Mouse (Mus musculus) limb, embryonic 12.5 days (tissue): Measurements from ENCODE around the gene 5730409E04Rik. TPM values are rescaled to one million over a fixed set of nuclear protein-coding genes. Genes with fewer than 3 reads are reported as not detected.

Experiments used
- microRNA-seq: library from miRNA; unstranded; fragments of <30 nt; microRNA quantifications from one replicate; pipeline ENCODE4, GENCODE M21; 2017
- polyA plus RNA-seq: library from polyadenylated mRNA; unstranded; fragments of >200 nt; fragmentation: Nextera tagmentation; extraction: Ambion mirVana; gene quantifications from 2 replicates; pipeline ENCODE4 v1.2.1, GENCODE M21; 2016

Gene 5730409E04Rik
- polyA plus RNA-seq, 1 experiment from 2014 or later = 2.5 TPM

Small RNA genes within 50 kb of the gene (microRNA-seq; reads per million reads assigned to microRNA genes)
- 1.2 reads per million for gene Mir7119

Other genes starting within 250 kb of the 5730409E04Rik start
- 17.2 and 18.8 TPM in 2 replicates for gene Ago3, start 180.3 kb upstream of the 5730409E04Rik start, polyA plus RNA-seq
- 5.4 and 5.8 TPM in 2 replicates for gene Ago1, start 141.2 kb upstream of the 5730409E04Rik start, polyA plus RNA-seq
- gene Ago4, start 76.3 kb upstream of the 5730409E04Rik start, polyA plus RNA-seq = 2.3 and 3.3 TPM in 2 replicates
- gene Clspn, start 52.9 kb upstream of the 5730409E04Rik start, polyA plus RNA-seq = 40.8 and 52.9 TPM in 2 replicates
- gene Psmb2, start 67.8 kb downstream of the 5730409E04Rik start, polyA plus RNA-seq = 491 and 499 TPM in 2 replicates
- not detected in 2 replicates for gene Tfap2e, start 126.4 kb downstream of the 5730409E04Rik start, polyA plus RNA-seq
- 33.5 and 35.8 TPM in 2 replicates for gene Ncdn, start 143.6 kb downstream of the 5730409E04Rik start, polyA plus RNA-seq
- 15.7 and 17.4 TPM in 2 replicates for gene AU040320, start 143.7 kb downstream of the 5730409E04Rik start, polyA plus RNA-seq